Mouse (Mus musculus): ENCODE measurements at regions not wholly inside any gene's neighbourhood (a gene's known extent, or its start where the extent isn't known, plus 50 kb on each side); places are given as distances from the start of the nearest gene placed in this dataset.
"Not testable (repeated sequence)": the region's sequence is repeated elsewhere in the genome, so short reads cannot be mapped to it uniquely, and the experiment has no call there.

DNA sequence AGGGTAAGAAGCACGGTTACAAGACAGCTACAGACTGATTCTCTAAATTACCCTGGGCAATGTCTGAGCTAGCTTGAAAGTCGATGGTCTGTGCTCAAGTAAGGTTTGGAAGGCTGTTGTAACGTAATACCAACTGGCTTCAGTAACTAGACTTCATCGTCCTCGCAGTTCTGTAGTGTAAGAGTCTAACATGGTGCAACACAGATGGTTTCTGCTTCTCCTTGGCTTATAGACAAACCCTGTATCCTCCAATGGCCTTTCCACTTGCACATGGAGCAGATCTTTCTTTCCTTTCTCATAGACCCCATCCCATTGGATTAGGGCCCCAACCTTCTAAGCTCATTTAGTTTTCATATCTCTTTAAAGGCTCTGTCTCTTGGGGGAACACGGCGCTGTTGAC is 160.7 kb downstream of the Enc1 start:
- DNase-seq (ENCODE audit: low spot score in 2 of 2) = no peak

- DNase-seq (ENCODE audit: low spot score in 2 of 2) = no peak
Observed at GRCm38 (mm10) chr13:97398041-97398440, 157.1 kb downstream of the Enc1 start.

- no peak for DNase-seq (ENCODE audit: low spot score in 2 of 2)
Observed at GRCm38 (mm10) chr13:97396899-97397640, 156.2 kb downstream of the Enc1 start.

DNA sequence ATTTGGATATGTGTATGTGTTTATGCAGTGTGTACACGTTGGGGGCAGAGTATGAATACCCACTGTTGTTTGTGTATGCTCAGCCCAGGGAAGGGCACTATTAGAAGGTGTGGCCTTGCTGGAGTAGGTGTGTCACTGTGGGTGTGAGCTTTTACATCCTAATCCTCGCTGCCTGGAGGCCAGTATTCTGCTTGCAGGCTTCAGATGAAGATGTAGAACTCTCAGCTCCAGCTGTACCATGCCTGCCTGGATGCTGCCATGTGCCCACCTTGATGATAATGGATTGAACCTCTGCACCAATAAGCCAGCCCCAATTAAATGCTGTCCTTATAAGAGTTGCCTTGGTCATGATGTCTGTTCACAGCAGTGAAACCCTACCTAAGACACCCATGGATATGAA is 155.4 kb downstream of the Enc1 start:
- DNase-seq (ENCODE audit: low spot score in 2 of 2) = not testable (repeated sequence)

DNA sequence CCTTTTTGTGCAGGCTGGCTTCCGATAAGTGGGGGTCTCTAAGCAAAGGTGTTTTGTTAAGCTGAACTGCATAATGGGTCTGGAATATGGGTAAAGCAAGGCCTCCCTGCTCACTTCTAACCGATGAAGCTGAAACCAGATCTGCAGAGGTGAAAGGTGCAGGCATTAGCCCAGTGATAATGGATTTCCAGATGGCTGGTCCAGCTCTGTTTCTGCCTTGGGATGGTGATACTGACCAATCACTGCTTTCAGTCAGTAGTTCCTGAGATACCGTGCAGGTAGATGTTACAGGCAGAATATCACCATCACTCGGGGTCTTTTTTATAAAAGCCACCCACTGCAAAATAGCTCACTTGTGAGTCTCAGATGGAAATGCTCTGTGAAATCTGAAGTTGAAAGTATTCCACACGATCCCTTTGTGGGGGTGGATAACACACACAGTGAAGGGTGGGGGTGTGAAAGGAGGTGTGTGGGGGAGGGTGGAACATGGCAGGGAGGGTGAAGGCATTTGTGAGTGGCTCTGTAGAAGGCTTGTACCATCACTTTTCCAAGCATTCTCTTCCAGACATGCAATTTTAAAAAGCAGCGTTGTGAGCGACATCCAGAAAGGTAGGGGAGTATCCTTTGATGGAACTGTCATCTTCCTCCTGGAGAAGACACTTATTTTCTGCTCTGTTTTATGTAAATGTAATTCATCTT is 154.0 kb downstream of the Enc1 start:
- no peak for DNase-seq (ENCODE audit: low spot score in 2 of 2)

GRCm38 (mm10) chr13:97394071-97394470 is 153.2 kb downstream of the Enc1 start:
- DNase-seq (ENCODE audit: low spot score in 2 of 2) = no peak

DNA sequence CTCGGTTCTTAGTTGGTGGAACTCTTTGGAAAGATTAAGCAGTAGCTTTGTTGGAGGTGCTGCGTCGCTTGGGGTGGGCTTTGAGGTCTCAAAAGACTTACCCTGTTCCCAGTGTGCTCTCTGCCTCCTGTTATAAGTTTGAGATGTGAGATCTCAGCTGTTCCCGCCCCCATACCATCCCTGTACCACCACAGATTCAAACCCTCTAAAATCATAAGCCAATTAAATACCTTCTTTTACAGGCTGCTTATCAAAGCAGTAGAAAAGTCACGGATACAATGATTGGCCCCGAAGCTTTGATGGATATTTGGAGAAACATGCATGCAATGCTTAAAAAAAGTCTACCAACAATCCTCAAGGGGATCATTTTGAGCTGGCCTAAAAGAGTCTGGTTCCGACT is 152.6 kb downstream of the Enc1 start:
- no peak for DNase-seq (ENCODE audit: low spot score in 2 of 2)

GRCm38 (mm10) chr13:97390449-97390930 is 149.6 kb downstream of the Enc1 start:
- DNase-seq (ENCODE audit: low spot score in 2 of 2) = no peak

DNA sequence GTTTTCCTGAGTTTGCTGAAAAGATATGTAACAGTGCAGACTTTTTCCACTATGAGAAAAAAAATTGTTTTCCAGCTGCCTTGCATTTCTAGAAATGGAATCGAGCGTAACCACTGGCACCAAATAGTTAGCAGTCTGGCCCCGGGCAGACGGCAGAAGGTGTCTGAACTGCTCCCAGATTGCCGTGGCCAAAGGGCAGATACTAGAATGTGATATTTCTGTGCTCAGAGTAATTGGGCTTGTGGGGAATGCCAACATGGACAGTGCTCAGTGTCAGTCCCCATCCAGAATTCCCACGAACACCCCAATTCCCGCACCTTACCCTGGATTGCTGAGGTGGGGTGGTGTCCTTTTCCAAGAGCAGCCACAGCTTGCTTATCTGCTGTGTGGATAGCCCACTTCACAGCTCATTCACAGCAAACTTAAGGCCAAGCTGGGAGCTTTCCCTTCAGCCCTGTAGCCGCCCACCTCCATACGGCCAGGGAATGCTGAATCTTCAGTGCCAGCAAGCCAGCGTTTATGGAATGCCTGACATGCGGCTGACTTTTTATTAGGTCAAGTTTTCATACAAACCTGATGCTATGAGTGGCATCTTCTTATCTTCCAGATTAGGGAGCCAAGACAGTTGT is 148.1 kb downstream of the Enc1 start:
- no peak for DNase-seq (ENCODE audit: low spot score in 2 of 2)

GRCm38 (mm10) chr13:97386511-97386910 is 145.6 kb downstream of the Enc1 start:
- no peak for DNase-seq (ENCODE audit: low spot score in 2 of 2)

GRCm38 (mm10) chr13:97385531-97385930 is 144.6 kb downstream of the Enc1 start:
- DNase-seq (ENCODE audit: low spot score in 2 of 2) = no peak

- no peak for DNase-seq (ENCODE audit: low spot score in 2 of 2)
Observed at GRCm38 (mm10) chr13:97384091-97384777, 143.3 kb downstream of the Enc1 start.

DNA sequence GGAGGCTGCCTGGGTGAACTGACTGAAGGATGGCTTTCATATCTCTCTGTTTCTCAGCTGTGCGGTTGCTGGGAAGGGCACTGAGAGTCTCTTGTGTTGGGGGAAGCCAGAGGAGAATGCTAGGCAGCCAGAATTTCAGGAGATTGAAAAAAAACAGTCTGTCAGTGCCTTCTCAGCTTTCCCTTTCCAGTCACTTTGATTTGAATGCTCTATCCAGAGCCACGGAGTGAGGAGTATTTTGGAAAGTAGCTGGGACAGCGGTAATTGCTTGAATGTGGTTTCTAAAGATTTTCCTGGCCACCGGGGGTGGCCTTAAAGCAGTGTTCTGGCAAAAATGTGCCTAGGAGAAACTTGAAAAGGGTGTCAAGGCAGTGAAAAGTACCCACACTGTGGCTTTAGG is 142.4 kb downstream of the Enc1 start:
- no peak for DNase-seq (ENCODE audit: low spot score in 2 of 2)

DNA sequence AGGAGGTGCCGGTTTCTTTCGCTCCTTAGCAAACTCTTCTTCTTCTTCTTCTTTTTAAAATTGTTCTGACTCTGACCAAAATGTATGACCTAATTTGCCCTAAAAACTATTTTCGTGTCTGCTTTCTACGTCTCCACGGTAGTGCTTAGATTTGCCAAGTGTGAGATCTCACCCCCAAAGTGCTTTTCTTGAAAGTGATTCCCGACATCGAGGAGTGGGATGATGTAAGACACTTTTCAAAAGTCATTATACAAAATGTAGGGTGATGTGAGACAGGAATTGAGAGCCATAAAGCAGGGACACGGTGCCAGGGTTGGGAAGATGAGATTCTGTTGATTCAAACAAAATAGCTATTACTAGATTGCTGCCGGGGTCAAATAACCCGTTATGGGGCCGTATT is 139.5 kb downstream of the Enc1 start:
- no peak for DNase-seq (ENCODE audit: low spot score in 2 of 2)

- DNase-seq (ENCODE audit: low spot score in 2 of 2) = no peak
Observed at GRCm38 (mm10) chr13:97376232-97376523, 135.3 kb downstream of the Enc1 start.

DNA sequence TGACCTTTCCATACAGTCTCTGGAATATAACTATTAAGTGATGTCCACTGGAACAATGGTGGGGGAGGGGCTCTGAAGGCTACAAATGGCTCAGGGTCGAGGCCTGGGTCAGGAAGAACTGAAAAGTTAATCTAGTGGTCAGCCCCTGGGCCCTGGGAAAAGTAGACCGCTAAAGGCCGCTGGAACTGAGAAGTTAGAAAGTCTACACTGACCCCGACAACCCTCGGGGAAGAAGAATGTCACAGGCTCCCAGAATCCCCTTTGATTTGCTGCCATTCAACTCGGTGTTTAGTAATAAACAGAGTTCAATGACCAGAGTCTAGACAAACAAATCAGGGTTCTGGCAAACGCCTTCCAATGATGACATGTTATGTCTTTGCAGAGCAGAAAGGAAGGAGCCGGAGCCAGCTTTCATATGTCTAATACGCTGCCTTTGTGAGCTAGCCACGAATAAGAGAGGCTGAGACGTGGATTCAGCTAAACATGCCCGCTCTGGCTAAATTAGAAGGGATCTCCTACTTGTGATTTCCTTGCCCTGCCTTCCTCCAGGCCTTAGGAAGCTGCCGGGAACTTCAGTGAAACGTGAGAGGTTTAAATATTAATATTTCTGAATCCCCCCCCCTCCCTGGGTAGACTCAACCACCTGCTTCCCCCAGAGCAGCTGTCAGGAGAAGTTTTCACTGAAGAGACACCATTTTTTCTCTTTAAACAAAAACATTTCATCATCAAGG is 134.8 kb downstream of the Enc1 start:
- no peak for DNase-seq (ENCODE audit: low spot score in 2 of 2)

GRCm38 (mm10) chr13:97372348-97372747 is 131.4 kb downstream of the Enc1 start:
- no peak for DNase-seq (ENCODE audit: low spot score in 2 of 2)

DNA sequence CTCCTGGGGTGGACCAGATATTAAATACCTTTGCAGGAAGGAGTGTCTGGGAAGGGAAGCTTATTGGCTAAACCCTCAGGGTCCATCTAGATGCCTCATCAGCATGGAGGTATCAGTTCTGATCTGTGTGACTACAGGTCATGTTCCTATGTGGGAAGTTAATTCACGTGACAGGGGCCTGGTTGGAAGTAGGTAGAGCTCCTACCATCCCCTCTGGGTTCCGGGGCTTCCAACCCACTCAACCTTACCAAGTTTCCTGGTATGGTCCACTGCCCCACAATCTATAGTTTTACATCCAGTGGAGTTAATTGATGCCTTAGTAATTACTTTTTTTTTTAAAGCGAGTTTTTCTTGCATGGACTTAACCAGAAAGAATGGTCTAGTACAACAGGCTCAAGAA is 130.3 kb downstream of the Enc1 start:
- DNase-seq (ENCODE audit: low spot score in 2 of 2) = no peak

GRCm38 (mm10) chr13:97366723-97367122 is 125.8 kb downstream of the Enc1 start:
- no peak for DNase-seq (ENCODE audit: low spot score in 2 of 2)

GRCm38 (mm10) chr13:97365557-97366244 is 124.8 kb downstream of the Enc1 start:
- no peak for DNase-seq (ENCODE audit: low spot score in 2 of 2)

GRCm38 (mm10) chr13:97365004-97365403 is 124.1 kb downstream of the Enc1 start:
- no peak for DNase-seq (ENCODE audit: low spot score in 2 of 2)

Data from adrenal gland, postnatal 4 days (tissue).